Mouse (Mus musculus) left cerebral cortex, adult 8-10 months (tissue): ENCODE data around the gene Vopp1. TPM values are rescaled to one million over a fixed set of nuclear protein-coding genes. Genes with fewer than 3 reads are reported as not detected.
"Not testable (repeated sequence)": the region's sequence is repeated elsewhere in the genome, so short reads cannot be mapped to it uniquely, and the experiment has no call there.

Experiments
- DNase-seq, 2 experiments: peaks; one replicate each; pipeline ENCODE4 v3.0.0; 2022; ENCODE audit warnings: low spot score in 2 of 2
- total RNA-seq, 4 experiments: library from RNA; stranded (reverse); gene quantifications; 2 replicates each; pipeline ENCODE4 v1.2.4; 2022

The Vopp1 gene
- total RNA-seq, result 100 to 1,000 TPM; 109 to 124 (median 114) TPM

GRCm38 (mm10) chr6:57824422-57825258 is at the start of gene Vopp1:
TSS of gene Vopp1 (minus strand) at chr6:57825159.
- DNase-seq, result peak; percentile 62 to 67

GRCm38 (mm10) chr6:57859043-57860042 is 34.4 kb upstream of the Vopp1 start:
- peak in 1 of 2 experiments; percentile 12 for DNase-seq

- DNase-seq, result not testable (repeated sequence)
Measured at GRCm38 (mm10) chr6:57851177-57851576, 26.2 kb upstream of the Vopp1 start.

- no peak for DNase-seq
Measured at GRCm38 (mm10) chr6:57850286-57850685, 25.3 kb upstream of the Vopp1 start, which contains the start of gene Vmn1r21. TSS of gene Vmn1r21 (minus strand) at chr6:57850343.

- no peak for DNase-seq
Measured at GRCm38 (mm10) chr6:57839693-57840408, 14.9 kb upstream of the Vopp1 start.

GRCm38 (mm10) chr6:57825259-57825715 is 328 bp upstream of the Vopp1 start:
- no peak for DNase-seq

- DNase-seq, result no peak
Measured at GRCm38 (mm10) chr6:57823461-57823860, 1.5 kb downstream of the Vopp1 start.

GRCm38 (mm10) chr6:57822648-57823410 is 2.1 kb downstream of the Vopp1 start:
- no peak for DNase-seq

GRCm38 (mm10) chr6:57814436-57814940 is 10.5 kb downstream of the Vopp1 start:
- no peak for DNase-seq

GRCm38 (mm10) chr6:57811748-57812730 is 12.9 kb downstream of the Vopp1 start:
- DNase-seq, result no peak

GRCm38 (mm10) chr6:57805218-57806069 is 19.5 kb downstream of the Vopp1 start:
- no peak for DNase-seq

- DNase-seq, result no peak
Measured at GRCm38 (mm10) chr6:57803130-57803529, 21.8 kb downstream of the Vopp1 start.

GRCm38 (mm10) chr6:57798986-57799385 is 26.0 kb downstream of the Vopp1 start:
- no peak for DNase-seq

GRCm38 (mm10) chr6:57796853-57797423 is 28.0 kb downstream of the Vopp1 start:
- DNase-seq, result no peak

- no peak for DNase-seq
Measured at GRCm38 (mm10) chr6:57795835-57796234, 29.1 kb downstream of the Vopp1 start.

GRCm38 (mm10) chr6:57792821-57793220 is 32.1 kb downstream of the Vopp1 start:
- DNase-seq, result not testable (repeated sequence)

GRCm38 (mm10) chr6:57790542-57790941 is 34.4 kb downstream of the Vopp1 start:
- no peak for DNase-seq

- DNase-seq, result no peak
Measured at GRCm38 (mm10) chr6:57787376-57787775, 37.6 kb downstream of the Vopp1 start.
